Mouse (Mus musculus) stomach, embryonic 15.5 days (tissue): ENCODE measurements around the gene N4bp1. TPM values are rescaled to one million over a fixed set of nuclear protein-coding genes. Genes with fewer than 3 reads are reported as not detected.

Experiments
- ATAC-seq: fragments of 200-750 bp; cut with Nextera tagmentation; 2 replicates; pipeline ENCODE4 v1.8.0; 2017; ENCODE audit warnings: low read depth, moderate number of reproducible peaks, moderate TSS enrichment; ENCODE audit not compliant: insufficient read depth, low FRiP score
- H3K27ac ChIP-seq: fragments of 300-500 bp; sonication (generic); 2 replicates; pipeline ENCODE4 v1.5.1; 2015; ENCODE audit warnings: mild to moderate bottlenecking, inconsistent platforms
- H3K27me3 ChIP-seq: fragments of 300-500 bp; sonication (generic); replicated peaks from 2 replicates; pipeline ENCODE4 v1.6.1; 2015; ENCODE audit warnings: inconsistent platforms
- H3K36me3 ChIP-seq: fragments of 300-500 bp; sonication (generic); 2 replicates; pipeline ENCODE4 v1.6.1; 2015; ENCODE audit warnings: inconsistent platforms
- H3K4me1 ChIP-seq: fragments of 300-500 bp; sonication (generic); 2 replicates; pipeline ENCODE4 v1.6.1; 2015; ENCODE audit warnings: inconsistent platforms
- H3K4me2 ChIP-seq: fragments of 300-500 bp; sonication (generic); 2 replicates; pipeline ENCODE4 v1.6.1; 2015; ENCODE audit warnings: mild to moderate bottlenecking, inconsistent platforms
- H3K4me3 ChIP-seq: fragments of 300-500 bp; sonication (generic); replicated peaks from 2 replicates; pipeline ENCODE4 v1.5.1; 2015; ENCODE audit warnings: inconsistent platforms
- H3K9ac ChIP-seq: fragments of 300-500 bp; sonication (generic); 2 replicates; pipeline ENCODE4 v1.6.1; 2015; ENCODE audit warnings: inconsistent platforms
- H3K9me3 ChIP-seq: fragments of 300-500 bp; sonication (generic); 2 replicates; pipeline ENCODE4 v1.6.1; 2016; ENCODE audit warnings: inconsistent platforms
- WGBS: fragments of 180-500 bp; shearing (Covaris S2); methylation state at CpG from one replicate; pipeline ENCODE4 v1.1.7; 2015; 5-methylcytosine and 5-hydroxymethylcytosine counted together
- polyA plus RNA-seq: library from polyadenylated mRNA; unstranded; fragments of >200 nt; fragmentation: Nextera tagmentation; extraction: Ambion mirVana; gene quantifications from 2 replicates; pipeline ENCODE4 v1.2.1, GENCODE M21; 2015

The N4bp1 gene
- polyA plus RNA-seq, 1 experiment from 2014 or later: 9.4 TPM

- H3K9ac ChIP-seq: no peak overlapping the region
- H3K4me1 ChIP-seq: no peaks in the 10 kb centered on the region
- no peak overlapping the region for H3K4me2 ChIP-seq
- ATAC-seq: no peak
- H3K4me3 ChIP-seq: no peak overlapping the region
- WGBS: 73% methylated on average over 6 of the region's 6 CpGs
- H3K9me3 ChIP-seq: no peaks in the 10 kb centered on the region
- H3K27ac ChIP-seq: no peak overlapping the region
- no peaks in the 10 kb centered on the region for H3K27me3 ChIP-seq
- no peaks in the 10 kb centered on the region for H3K36me3 ChIP-seq
These were observed 9.2 kb upstream of the N4bp1 start for GRCm38 (mm10) chr8:86894194-86894761.

- H3K4me2 ChIP-seq: no peak overlapping the region
- H3K9me3 ChIP-seq: no peaks in the 10 kb centered on the region
- no peak for ATAC-seq
- H3K36me3 ChIP-seq: no peaks in the 10 kb centered on the region
- 84% methylated on average over 4 of the region's 4 CpGs for WGBS
- no peaks in the 10 kb centered on the region for H3K27me3 ChIP-seq
- H3K4me1 ChIP-seq: no peaks in the 10 kb centered on the region
- H3K4me3 ChIP-seq: no peak overlapping the region
- no peak overlapping the region for H3K9ac ChIP-seq
- no peak overlapping the region for H3K27ac ChIP-seq
These were observed 8.5 kb upstream of the N4bp1 start for GRCm38 (mm10) chr8:86893554-86893953.

- WGBS: 78% methylated on average over 1 of the region's 1 CpGs
- Histone ChIP-seq H3K4me3 (no peak overlapping the region), H3K4me1 (no peaks in the 10 kb centered on the region), H3K36me3 (no peaks in the 10 kb centered on the region), H3K9ac (no peak overlapping the region), H3K27me3 (no peaks in the 10 kb centered on the region), H3K27ac (no peak overlapping the region), H3K9me3 (no peaks in the 10 kb centered on the region), H3K4me2 (no peak overlapping the region)
- no peak for ATAC-seq
These were observed 6.5 kb upstream of the N4bp1 start for GRCm38 (mm10) chr8:86891533-86891932.

GRCm38 (mm10) chr8:86888058-86888939, 3.2 kb upstream of the N4bp1 start:
- 56% methylated on average over 11 of the region's 11 CpGs for WGBS
- ATAC-seq: 0 out of 2 replicates have a peak, but pooled peaks have one; percentile 23

GRCm38 (mm10) chr8:86884067-86884466, 991 bp downstream of the N4bp1 start:
- no peak for ATAC-seq
- H3K27ac ChIP-seq: peak overlapping the region; percentile 93
- no peaks in the 10 kb centered on the region for H3K9me3 ChIP-seq
- peaks cover 15% of the 10 kb centered on the region for H3K4me1 ChIP-seq
- peak overlapping the region; percentile 96 for H3K4me3 ChIP-seq
- H3K9ac ChIP-seq: peak overlapping the region; percentile 62
- peak overlapping the region; percentile 77 for H3K4me2 ChIP-seq
- no peaks in the 10 kb centered on the region for H3K36me3 ChIP-seq
- WGBS: under 1% methylated on average over 16 of the region's 16 CpGs
- no peaks in the 10 kb centered on the region for H3K27me3 ChIP-seq

More at GRCm38 (mm10) chr8:86888058-86888939, 3.2 kb upstream of the N4bp1 start:
- no peaks in the 10 kb centered on the region for H3K27me3 ChIP-seq
- H3K4me3 ChIP-seq: no peak overlapping the region
- no peaks in the 10 kb centered on the region for H3K9me3 ChIP-seq
- H3K4me2 ChIP-seq: no peak overlapping the region
- H3K36me3 ChIP-seq: no peaks in the 10 kb centered on the region
- H3K27ac ChIP-seq: peak overlapping the region; percentile 35; the same call in 1 of the 2 replicates
- no peak overlapping the region for H3K9ac ChIP-seq
- H3K4me1 ChIP-seq: no peaks in the 10 kb centered on the region; the same call in 1 of the 2 replicates

GRCm38 (mm10) chr8:86882568-86883478, 2.2 kb downstream of the N4bp1 start:
- 60% methylated on average over 11 of the region's 11 CpGs for WGBS
- Histone ChIP-seq H3K27ac (no peak overlapping the region), H3K9ac (no peak overlapping the region), H3K36me3 (no peaks in the 10 kb centered on the region), H3K4me1 (peaks cover 15% of the 10 kb centered on the region), H3K4me3 (peak overlapping the region; percentile 96; the same call in 1 of the 2 replicates), H3K27me3 (no peaks in the 10 kb centered on the region), H3K9me3 (no peaks in the 10 kb centered on the region), H3K4me2 (peak overlapping the region; percentile 77)
- ATAC-seq: no peak

GRCm38 (mm10) chr8:86881951-86882350, 3.1 kb downstream of the N4bp1 start:
- WGBS: 67% methylated on average over 9 of the region's 9 CpGs
- Histone ChIP-seq H3K9me3 (no peaks in the 10 kb centered on the region), H3K9ac (no peak overlapping the region), H3K4me3 (no peak overlapping the region), H3K4me2 (no peak overlapping the region), H3K36me3 (no peaks in the 10 kb centered on the region), H3K4me1 (peaks cover 15% of the 10 kb centered on the region), H3K27ac (no peak overlapping the region), H3K27me3 (no peaks in the 10 kb centered on the region)
- no peak for ATAC-seq

- Histone ChIP-seq H3K27ac (no peak overlapping the region), H3K9me3 (no peaks in the 10 kb centered on the region), H3K36me3 (no peaks in the 10 kb centered on the region), H3K27me3 (no peaks in the 10 kb centered on the region), H3K9ac (no peak overlapping the region), H3K4me1 (peaks cover 15% of the 10 kb centered on the region), H3K4me2 (no peak overlapping the region), H3K4me3 (no peak overlapping the region)
- 66% methylated on average over 11 of the region's 11 CpGs for WGBS
- no peak for ATAC-seq
These were observed 3.9 kb downstream of the N4bp1 start for GRCm38 (mm10) chr8:86881068-86881609.

- no peak overlapping the region for H3K27ac ChIP-seq
- WGBS: 83% methylated on average over 2 of the region's 2 CpGs
- no peaks in the 10 kb centered on the region for H3K36me3 ChIP-seq
- no peak overlapping the region for H3K9ac ChIP-seq
- no peak overlapping the region for H3K4me3 ChIP-seq
- no peaks in the 10 kb centered on the region for H3K27me3 ChIP-seq
- H3K4me2 ChIP-seq: no peak overlapping the region
- ATAC-seq: no peak
- no peaks in the 10 kb centered on the region for H3K9me3 ChIP-seq
- H3K4me1 ChIP-seq: peaks cover 22% of the 10 kb centered on the region
These were observed 8.2 kb downstream of the N4bp1 start for GRCm38 (mm10) chr8:86876831-86877230.

GRCm38 (mm10) chr8:86874055-86874454, 11.0 kb downstream of the N4bp1 start:
- no peaks in the 10 kb centered on the region for H3K27me3 ChIP-seq
- 82% methylated on average over 2 of the region's 2 CpGs for WGBS
- no peak overlapping the region for H3K4me2 ChIP-seq
- H3K27ac ChIP-seq: 0 out of 2 replicates have a peak overlapping the region, but pooled peaks have one; percentile 21
- H3K9ac ChIP-seq: no peak overlapping the region
- no peak overlapping the region for H3K4me3 ChIP-seq
- H3K9me3 ChIP-seq: no peaks in the 10 kb centered on the region
- no peaks in the 10 kb centered on the region for H3K36me3 ChIP-seq
- peaks cover 19% of the 10 kb centered on the region for H3K4me1 ChIP-seq
- no peak for ATAC-seq

GRCm38 (mm10) chr8:86873151-86873550, 11.9 kb downstream of the N4bp1 start:
- peaks cover 19% of the 10 kb centered on the region for H3K4me1 ChIP-seq
- peak; percentile 71 for ATAC-seq
- no peaks in the 10 kb centered on the region for H3K9me3 ChIP-seq
- H3K27me3 ChIP-seq: no peaks in the 10 kb centered on the region
- H3K27ac ChIP-seq: peak overlapping the region; percentile 21; the same call in 1 of the 2 replicates
- H3K9ac ChIP-seq: no peak overlapping the region
- 49% methylated on average over 2 of the region's 2 CpGs for WGBS
- H3K36me3 ChIP-seq: no peaks in the 10 kb centered on the region
- no peak overlapping the region for H3K4me3 ChIP-seq
- H3K4me2 ChIP-seq: no peak overlapping the region
